Mouse (Mus musculus): ENCODE data around the gene Cdk2ap2. TPM values are rescaled to one million over a fixed set of nuclear protein-coding genes. Genes with fewer than 3 reads are reported as not detected.
"Not testable (repeated sequence)": the region's sequence is repeated elsewhere in the genome, so short reads cannot be mapped to it uniquely, and the experiment has no call there.

Gene Cdk2ap2
- total RNA-seq, 1 experiment from 2014 or later, result 78.4 TPM

- DNase-seq, result no peak
Measured at GRCm38 (mm10) chr19:4066877-4067276, 30.1 kb upstream of the Cdk2ap2 start.

- DNase-seq, result not testable (repeated sequence)
Measured at GRCm38 (mm10) chr19:4068242-4068641, 28.7 kb upstream of the Cdk2ap2 start.

- no peak for DNase-seq
Measured at GRCm38 (mm10) chr19:4068717-4069410, 28.1 kb upstream of the Cdk2ap2 start.

GRCm38 (mm10) chr19:4070311-4070710 is 26.7 kb upstream of the Cdk2ap2 start:
- DNase-seq, result peak; percentile 4

- DNase-seq, result no peak
Measured at GRCm38 (mm10) chr19:4070756-4071155, 26.2 kb upstream of the Cdk2ap2 start.

GRCm38 (mm10) chr19:4071406-4071805 is 25.6 kb upstream of the Cdk2ap2 start:
- peak; percentile 0 for DNase-seq

GRCm38 (mm10) chr19:4072706-4073424 is 24.1 kb upstream of the Cdk2ap2 start:
- DNase-seq, result peak; percentile 0

- DNase-seq, result no peak
Measured at GRCm38 (mm10) chr19:4075531-4075930, 21.5 kb upstream of the Cdk2ap2 start.

GRCm38 (mm10) chr19:4079594-4079993 is 17.4 kb upstream of the Cdk2ap2 start:
- peak; percentile 10 for DNase-seq

- DNase-seq, result peak; percentile 7
Measured at GRCm38 (mm10) chr19:4080511-4081009, 16.4 kb upstream of the Cdk2ap2 start.

GRCm38 (mm10) chr19:4081394-4081793 is 15.6 kb upstream of the Cdk2ap2 start, which contains the start of gene Cabp2:
Gene Cabp2, plus strand, starts transcription at chr19:4081578.
- DNase-seq, result peak; percentile 5

- DNase-seq, result peak; percentile 1
Measured at GRCm38 (mm10) chr19:4082219-4082965, 14.6 kb upstream of the Cdk2ap2 start.

GRCm38 (mm10) chr19:4083316-4083715 is 13.7 kb upstream of the Cdk2ap2 start:
- DNase-seq, result peak; percentile 2

GRCm38 (mm10) chr19:4083826-4084225 is 13.2 kb upstream of the Cdk2ap2 start:
- no peak for DNase-seq

GRCm38 (mm10) chr19:4084984-4085383 is 12.0 kb upstream of the Cdk2ap2 start:
- peak; percentile 56 for DNase-seq

GRCm38 (mm10) chr19:4086156-4086555 is 10.8 kb upstream of the Cdk2ap2 start:
- DNase-seq, result peak; percentile 2

GRCm38 (mm10) chr19:4087090-4087489 is 9.9 kb upstream of the Cdk2ap2 start:
- peak; percentile 5 for DNase-seq

GRCm38 (mm10) chr19:4088146-4088545 is 8.8 kb upstream of the Cdk2ap2 start:
- peak; percentile 4 for DNase-seq

GRCm38 (mm10) chr19:4089128-4089527 is 7.9 kb upstream of the Cdk2ap2 start:
- DNase-seq, result no peak

- DNase-seq, result no peak
Measured at GRCm38 (mm10) chr19:4090446-4090845, 6.5 kb upstream of the Cdk2ap2 start.

- no peak for DNase-seq
Measured at GRCm38 (mm10) chr19:4091383-4091782, 5.6 kb upstream of the Cdk2ap2 start.

GRCm38 (mm10) chr19:4092750-4093149 is 4.2 kb upstream of the Cdk2ap2 start:
- DNase-seq, result no peak

GRCm38 (mm10) chr19:4093772-4094171 is 3.2 kb upstream of the Cdk2ap2 start:
- DNase-seq, result no peak
